Mouse (Mus musculus): ENCODE data around the gene Tanc2. TPM values are rescaled to one million over a fixed set of nuclear protein-coding genes. Genes with fewer than 3 reads are reported as not detected.

The Tanc2 gene
- total RNA-seq, 2 experiments from 2014 or later = 46.5 to 56.1 TPM

GRCm38 (mm10) chr11:105921275-105921674 is 331.5 kb downstream of the Tanc2 start:
- DNase-seq (ENCODE audit: low spot score in 2 of 2) = no peak

GRCm38 (mm10) chr11:105922769-105923663 is 333.2 kb downstream of the Tanc2 start:
- no peak for DNase-seq (ENCODE audit: low spot score in 2 of 2)

GRCm38 (mm10) chr11:105927065-105928030 is 337.6 kb downstream of the Tanc2 start:
- peak in 1 of 2 experiments; percentile 59 for DNase-seq (ENCODE audit: low spot score in 2 of 2)

- DNase-seq (ENCODE audit: low spot score in 2 of 2) = no peak
Observed at GRCm38 (mm10) chr11:105928171-105928570, 338.4 kb downstream of the Tanc2 start.

GRCm38 (mm10) chr11:105931380-105931779 is 341.6 kb downstream of the Tanc2 start:
- no peak for DNase-seq (ENCODE audit: low spot score in 2 of 2)

GRCm38 (mm10) chr11:105933746-105934145 is 344.0 kb downstream of the Tanc2 start:
- no peak for DNase-seq (ENCODE audit: low spot score in 2 of 2)

GRCm38 (mm10) chr11:105934303-105934711 is 344.5 kb downstream of the Tanc2 start:
- peak in 1 of 2 experiments; percentile 47 for DNase-seq (ENCODE audit: low spot score in 2 of 2)

- DNase-seq (ENCODE audit: low spot score in 2 of 2) = peak in 1 of 2 experiments; percentile 67
Observed at GRCm38 (mm10) chr11:105934816-105935215, 345.0 kb downstream of the Tanc2 start.

GRCm38 (mm10) chr11:105935496-105935895 is 345.7 kb downstream of the Tanc2 start:
- no peak for DNase-seq (ENCODE audit: low spot score in 2 of 2)

- peak; percentile 61 to 85 for DNase-seq (ENCODE audit: low spot score in 2 of 2)
Observed at GRCm38 (mm10) chr11:105936200-105936599, 346.4 kb downstream of the Tanc2 start.

- no peak for DNase-seq (ENCODE audit: low spot score in 2 of 2)
Observed at GRCm38 (mm10) chr11:105936974-105937373, 347.2 kb downstream of the Tanc2 start.

GRCm38 (mm10) chr11:105938771-105939170 is 349.0 kb downstream of the Tanc2 start:
- no peak for DNase-seq (ENCODE audit: low spot score in 2 of 2)

- no peak for DNase-seq (ENCODE audit: low spot score in 2 of 2)
Observed at GRCm38 (mm10) chr11:105941973-105942372, 352.2 kb downstream of the Tanc2 start.

- peak; percentile 28 to 29 for DNase-seq (ENCODE audit: low spot score in 2 of 2)
Observed at GRCm38 (mm10) chr11:105943133-105944102, 353.6 kb downstream of the Tanc2 start.

- DNase-seq (ENCODE audit: low spot score in 2 of 2) = no peak
Observed at GRCm38 (mm10) chr11:105944126-105944621, 354.4 kb downstream of the Tanc2 start.

GRCm38 (mm10) chr11:105944770-105945672 is 355.2 kb downstream of the Tanc2 start:
- no peak for DNase-seq (ENCODE audit: low spot score in 2 of 2)

GRCm38 (mm10) chr11:105946694-105947154 is 356.9 kb downstream of the Tanc2 start:
- DNase-seq (ENCODE audit: low spot score in 2 of 2) = no peak

- DNase-seq (ENCODE audit: low spot score in 2 of 2) = no peak
Observed at GRCm38 (mm10) chr11:105948255-105948654, 358.5 kb downstream of the Tanc2 start.

- no peak for DNase-seq (ENCODE audit: low spot score in 2 of 2)
Observed at GRCm38 (mm10) chr11:105950519-105950918, 360.7 kb downstream of the Tanc2 start.
